Mouse (Mus musculus) E14TG2a.4 (cell line): Measurements from ENCODE around the gene Cux2.

Experiments used
- H3K27me3 ChIP-seq: 2 replicates; pipeline ENCODE4 v1.6.1; 2014; ENCODE audit warnings: low read length, control low read depth; ENCODE audit not compliant: insufficient read depth
- H3K36me3 ChIP-seq: 2 replicates; pipeline ENCODE4 v1.6.1; 2014; ENCODE audit warnings: low read length, control low read depth; ENCODE audit not compliant: insufficient read depth
- H3K4me1 ChIP-seq: replicated peaks from 2 replicates; pipeline ENCODE4 v1.6.1; 2014; ENCODE audit warnings: low read depth, low read length, control low read depth
- H3K4me3 ChIP-seq: replicated peaks from 2 replicates; pipeline ENCODE4 v1.5.1; 2014; ENCODE audit warnings: mild to moderate bottlenecking, low read length
- H3K9me3 ChIP-seq: 2 replicates; pipeline ENCODE4 v1.6.1; 2014; ENCODE audit warnings: low read length, control low read depth
- CTCF ChIP-seq: conservative IDR thresholded peaks from 2 replicates; pipeline ENCODE4 v1.5.1; 2014; ENCODE audit warnings: low read length
- NANOG ChIP-seq: IDR thresholded peaks from 2 replicates; pipeline ENCODE4 v1.6.1; 2014; ENCODE audit warnings: borderline replicate concordance, low read length, mixed read lengths
- POU5F1 ChIP-seq: IDR thresholded peaks from 2 replicates; pipeline ENCODE4 v1.6.1; 2014; ENCODE audit warnings: low read length, borderline replicate concordance

The Cux2 gene

DNA sequence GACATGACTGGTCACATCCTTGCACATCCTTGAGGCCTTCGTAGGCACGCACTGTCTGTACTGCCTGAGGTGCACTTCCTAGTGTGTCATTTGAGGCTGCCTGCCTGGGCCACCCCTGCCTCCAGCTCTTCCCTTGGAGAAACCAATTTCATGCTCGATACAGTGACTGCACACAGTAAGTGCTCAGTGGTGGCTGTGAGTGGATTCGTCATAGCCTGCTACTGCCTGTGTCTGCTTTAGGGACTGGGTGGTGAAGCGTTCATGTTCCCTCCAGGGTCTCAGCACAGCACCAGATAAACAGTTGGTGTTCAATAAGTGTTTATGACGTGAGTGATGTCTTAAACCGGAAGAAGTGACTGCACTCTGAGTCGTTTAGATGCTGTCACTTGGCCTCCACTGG, 166.5 kb downstream of the Cux2 start:
- TF ChIP-seq CTCF (no peak), POU5F1 (no peak), NANOG (no peak)
- H3K36me3 ChIP-seq, result no peaks in the 10 kb centered on the region
- no peak overlapping the region for H3K4me3 ChIP-seq
- H3K4me1 ChIP-seq, result peaks cover 65% of the 10 kb centered on the region
- H3K9me3 ChIP-seq, result peaks cover 5% of the 10 kb centered on the region; the same call in 1 of the 2 replicates
- 0 out of 2 replicates have a peak, but pooled peaks cover 2% of the 10 kb centered on the region for H3K27me3 ChIP-seq

DNA sequence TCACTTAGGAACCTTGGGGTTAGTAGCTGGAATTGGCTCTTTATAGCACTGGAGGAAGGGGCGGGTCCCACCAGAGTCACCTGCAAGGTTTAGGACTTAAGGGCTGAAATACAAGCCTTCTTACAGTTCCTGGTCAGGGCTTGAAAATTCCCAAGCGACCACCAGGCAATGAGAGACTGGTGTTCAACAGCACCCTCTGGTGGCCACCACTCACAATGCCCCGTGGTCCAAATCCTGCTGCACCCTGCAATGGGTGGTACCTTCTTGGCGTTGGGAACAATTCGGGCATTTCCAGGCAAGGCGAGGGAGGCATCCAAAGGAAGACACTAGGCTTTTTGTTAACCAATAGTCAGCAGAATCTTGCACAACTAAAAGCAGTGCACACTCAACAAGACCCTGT, 170.7 kb downstream of the Cux2 start:
- Histone ChIP-seq H3K27me3 (peaks cover 10% of the 10 kb centered on the region), H3K36me3 (no peaks in the 10 kb centered on the region), H3K9me3 (no peaks in the 10 kb centered on the region), H3K4me1 (peaks cover 53% of the 10 kb centered on the region), H3K4me3 (peak overlapping the region; percentile 26; the same call in 1 of the 2 replicates)
- TF ChIP-seq NANOG (no peak), CTCF (peak; percentile 89)

DNA sequence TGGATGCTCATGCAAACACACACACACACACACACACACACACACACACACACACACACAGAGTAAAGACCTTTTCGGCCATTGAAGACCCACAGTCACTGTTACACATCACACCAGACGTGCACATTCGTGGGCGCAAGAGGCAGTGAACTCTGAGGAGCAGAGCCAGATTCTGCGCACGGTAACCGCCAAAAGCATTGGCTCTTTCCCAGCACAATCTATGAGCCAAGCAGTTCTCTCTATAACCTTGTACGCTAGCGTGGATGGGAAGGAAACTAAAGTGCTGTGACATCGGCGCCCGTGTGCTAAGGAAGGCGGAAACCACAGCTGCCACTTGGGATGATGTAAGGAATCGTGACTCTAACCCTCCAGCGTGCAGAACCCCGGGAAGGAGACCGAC, 171.2 kb downstream of the Cux2 start:
- H3K27me3 ChIP-seq, result peaks cover 11% of the 10 kb centered on the region

GRCm38 (mm10) chr5:121876901-121877300, 173.0 kb downstream of the Cux2 start:
- TF ChIP-seq CTCF (no peak), POU5F1 (no peak), NANOG (no peak)
- peaks cover 48% of the 10 kb centered on the region for H3K4me1 ChIP-seq
- H3K27me3 ChIP-seq, result peaks cover 11% of the 10 kb centered on the region
- no peaks in the 10 kb centered on the region for H3K36me3 ChIP-seq
- no peaks in the 10 kb centered on the region for H3K9me3 ChIP-seq
- no peak overlapping the region for H3K4me3 ChIP-seq

More for the DNA sequence above, 171.2 kb downstream of the Cux2 start:
- H3K36me3 ChIP-seq, result no peaks in the 10 kb centered on the region
- peaks cover 54% of the 10 kb centered on the region for H3K4me1 ChIP-seq
- no peaks in the 10 kb centered on the region for H3K9me3 ChIP-seq
- peak overlapping the region; percentile 26; the same call in 1 of the 2 replicates for H3K4me3 ChIP-seq
- TF ChIP-seq POU5F1, result no peak
- no peak for TF ChIP-seq CTCF
- no peak for TF ChIP-seq NANOG

DNA sequence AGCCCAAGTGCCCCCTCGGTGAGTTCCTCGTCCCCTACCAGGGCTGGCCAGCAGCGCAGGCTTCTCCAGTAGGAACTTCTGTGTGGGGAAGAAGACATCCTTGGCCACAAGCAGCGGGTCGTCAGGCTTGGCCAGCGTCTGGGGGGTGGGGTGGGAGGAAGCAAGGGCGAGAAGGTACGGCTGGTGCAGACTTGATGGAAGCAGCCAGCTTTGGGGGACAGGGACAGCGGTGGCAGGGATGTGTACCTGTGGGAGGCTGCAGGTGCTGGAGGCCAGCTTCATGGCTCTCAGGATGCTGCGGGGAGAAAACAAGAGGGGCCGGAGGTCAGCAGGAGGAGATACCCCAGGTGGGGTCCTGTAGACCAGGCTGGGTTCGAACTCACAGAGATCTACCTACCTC, 174.9 kb downstream of the Cux2 start:
- Histone ChIP-seq H3K27me3 (peaks cover 11% of the 10 kb centered on the region), H3K36me3 (no peaks in the 10 kb centered on the region), H3K4me1 (peaks cover 44% of the 10 kb centered on the region), H3K9me3 (no peaks in the 10 kb centered on the region), H3K4me3 (no peak overlapping the region)
- TF ChIP-seq POU5F1 (no peak), NANOG (no peak), CTCF (no peak)

DNA sequence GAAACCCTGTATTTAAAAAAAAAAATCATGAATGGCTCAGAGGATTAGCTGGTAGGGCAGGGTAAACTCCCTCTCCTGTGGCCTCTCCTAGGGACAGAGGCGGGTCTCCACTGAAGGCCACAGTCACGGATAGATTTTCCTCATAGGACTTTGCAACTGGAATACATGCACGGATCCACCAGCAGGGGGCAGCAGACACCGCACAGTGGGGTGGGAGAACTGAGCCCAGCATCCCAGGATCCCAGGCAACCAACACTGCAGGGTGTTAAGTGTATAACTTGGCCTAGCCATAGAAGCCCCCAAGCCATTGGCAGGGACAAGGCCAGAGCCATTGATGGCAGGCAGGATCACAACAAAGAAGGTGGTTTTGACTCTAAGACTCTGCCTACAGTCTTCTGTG, 177.7 kb downstream of the Cux2 start:
- H3K4me3 ChIP-seq, result no peak overlapping the region
- peaks cover 50% of the 10 kb centered on the region for H3K4me1 ChIP-seq
- H3K36me3 ChIP-seq, result no peaks in the 10 kb centered on the region
- H3K27me3 ChIP-seq, result peaks cover 34% of the 10 kb centered on the region
- no peaks in the 10 kb centered on the region for H3K9me3 ChIP-seq
- TF ChIP-seq NANOG (no peak), CTCF (peak; percentile 80), POU5F1 (no peak)

GRCm38 (mm10) chr5:121871515-121872030, 178.3 kb downstream of the Cux2 start:
- Histone ChIP-seq H3K4me3 (no peak overlapping the region), H3K9me3 (no peaks in the 10 kb centered on the region), H3K27me3 (peaks cover 38% of the 10 kb centered on the region), H3K36me3 (no peaks in the 10 kb centered on the region), H3K4me1 (peaks cover 51% of the 10 kb centered on the region)
- TF ChIP-seq CTCF (no peak), POU5F1 (no peak), NANOG (no peak)

DNA sequence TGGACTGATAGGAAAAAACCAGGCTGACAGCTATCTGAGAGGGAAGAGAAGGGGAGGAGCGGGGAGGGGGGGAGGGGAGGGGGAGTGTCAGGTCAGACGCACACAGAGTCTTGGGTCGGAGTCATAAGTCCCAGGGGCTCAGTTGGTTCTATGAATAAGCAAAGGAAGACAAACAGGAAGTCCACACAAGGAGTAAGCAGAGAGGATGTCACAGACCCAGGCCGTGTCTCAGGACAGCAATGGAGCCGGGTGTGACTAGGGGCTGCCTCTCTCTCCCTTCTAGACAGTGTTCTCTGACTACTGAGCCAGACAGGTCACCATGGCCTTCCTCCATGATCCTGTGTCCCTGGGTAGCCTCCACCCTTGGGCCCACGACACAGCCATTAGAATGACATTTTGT, 179.1 kb downstream of the Cux2 start:
- H3K36me3 ChIP-seq, result no peaks in the 10 kb centered on the region
- H3K27me3 ChIP-seq, result peaks cover 40% of the 10 kb centered on the region
- no peak overlapping the region for H3K4me3 ChIP-seq
- TF ChIP-seq NANOG (no peak), CTCF (no peak), POU5F1 (no peak)
- no peaks in the 10 kb centered on the region for H3K9me3 ChIP-seq
- H3K4me1 ChIP-seq, result peaks cover 54% of the 10 kb centered on the region

- H3K9me3 ChIP-seq, result no peaks in the 10 kb centered on the region
- TF ChIP-seq NANOG (no peak), POU5F1 (no peak), CTCF (no peak)
- H3K4me1 ChIP-seq, result peaks cover 61% of the 10 kb centered on the region
- H3K27me3 ChIP-seq, result peaks cover 31% of the 10 kb centered on the region
- peak overlapping the region; percentile 3; the same call in 1 of the 2 replicates for H3K4me3 ChIP-seq
- no peaks in the 10 kb centered on the region for H3K36me3 ChIP-seq
Measured at GRCm38 (mm10) chr5:121867963-121868362, 181.9 kb downstream of the Cux2 start.

DNA sequence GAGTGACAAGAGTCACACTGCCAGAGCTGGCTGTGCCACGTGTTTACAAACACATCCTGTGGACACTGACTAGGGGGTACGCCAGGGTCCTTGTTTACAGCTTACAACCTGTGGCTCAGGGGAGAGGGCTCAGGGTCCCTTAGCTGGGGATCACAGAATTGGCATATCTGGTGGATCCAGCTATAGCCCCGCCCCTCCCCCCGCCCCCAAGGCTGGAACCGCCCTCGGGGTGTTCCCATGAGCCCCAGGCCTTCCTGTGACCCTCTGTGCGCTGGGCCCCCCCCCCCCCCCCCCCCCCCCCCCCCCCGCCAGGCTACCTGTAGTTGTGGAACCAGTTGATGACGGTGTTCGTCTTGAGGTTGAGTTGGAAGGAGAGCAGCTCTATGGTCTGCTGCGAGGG, 185.6 kb downstream of the Cux2 start:
- peaks cover 34% of the 10 kb centered on the region for H3K27me3 ChIP-seq
- TF ChIP-seq POU5F1 (no peak), NANOG (no peak), CTCF (no peak)
- H3K9me3 ChIP-seq, result 0 out of 2 replicates have a peak, but pooled peaks cover 4% of the 10 kb centered on the region
- H3K4me3 ChIP-seq, result peak overlapping the region; percentile 65
- peaks cover 46% of the 10 kb centered on the region for H3K4me1 ChIP-seq
- H3K36me3 ChIP-seq, result no peaks in the 10 kb centered on the region
